Mouse (Mus musculus): Measurements from ENCODE around the gene Zfp2. TPM values are rescaled to one million over a fixed set of nuclear protein-coding genes. Genes with fewer than 3 reads are reported as not detected.
A peak's percentile ranks its signal among the peaks of the same experiment; 100 is the strongest.

The Zfp2 gene
- 37.4 and 40.2 TPM in 2 replicates for polyA plus RNA-seq (2016; fragmentation: Nextera tagmentation; extraction: Ambion mirVana)

GRCm38 (mm10) chr11:50915671-50916320 lies at the start of gene Zfp2:
Zfp2 (minus strand) TSS chr11:50916165.
- Histone ChIP-seq H3K9me3 (peaks cover 23% of the 10 kb centered on the region), H3K27me3 (no peaks in the 10 kb centered on the region), H3K4me3 (peak within 1 kb of the TSS; percentile 83), H3K27ac (replicated peaks) (peak within 1 kb of the TSS; percentile 81), H3K4me2 (replicated peaks) (peak within 1 kb of the TSS; percentile 48), H3K4me1 (peaks cover 3% of the 10 kb centered on the region; the same call in 1 of the 2 replicates), H3K36me3 (peaks cover 33% of the 10 kb centered on the region), H3K9ac (replicated peaks) (peak within 1 kb of the TSS; percentile 92)
- peak; percentile 98 for ATAC-seq (ENCODE audit: low FRiP score, low read depth)
- WGBS = under 1% methylated on average over 47 of the region's 47 CpGs

GRCm38 (mm10) chr11:50964886-50965285 lies 48.9 kb upstream of the Zfp2 start:
- 82% methylated on average over 2 of the region's 2 CpGs for WGBS
- H3K4me2 ChIP-seq (replicated peaks) = no peak overlapping the region
- ATAC-seq (ENCODE audit: low FRiP score, low read depth) = no peak
- no peak overlapping the region for H3K9ac ChIP-seq (replicated peaks)
- no peaks in the 10 kb centered on the region for H3K9me3 ChIP-seq
- H3K27me3 ChIP-seq = no peaks in the 10 kb centered on the region
- no peaks in the 10 kb centered on the region for H3K4me1 ChIP-seq
- no peak overlapping the region for H3K4me3 ChIP-seq
- H3K27ac ChIP-seq (replicated peaks) = no peak overlapping the region
- H3K36me3 ChIP-seq = no peaks in the 10 kb centered on the region

DNA sequence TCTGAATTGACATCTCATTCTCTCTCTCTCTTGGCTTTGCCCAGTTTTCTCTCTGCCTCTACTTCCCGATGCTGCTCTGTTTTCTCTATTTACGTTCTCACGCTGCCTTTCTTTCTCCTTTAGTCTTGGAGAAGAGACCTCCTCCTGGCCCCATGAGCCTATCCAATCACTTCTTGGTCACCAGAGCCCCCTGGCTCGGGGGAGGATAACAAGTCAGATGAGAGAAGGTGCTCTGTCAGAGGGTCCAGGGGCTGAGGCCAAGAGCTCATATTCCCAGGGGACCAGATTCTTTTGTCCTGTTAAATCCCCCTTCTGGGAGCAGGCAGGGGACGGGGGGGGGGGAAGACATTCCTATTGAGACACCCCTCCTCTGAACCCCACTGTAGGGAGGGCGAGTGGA lies 37.7 kb upstream of the Zfp2 start, which contains the start of gene Prop1:
Prop1 (minus strand) TSS at position 101 of the 400 bp plus-strand sequence.
- H3K4me2 ChIP-seq (replicated peaks) = no peak within 1 kb of the TSS
- H3K36me3 ChIP-seq = no peaks in the 10 kb centered on the region
- no peaks in the 10 kb centered on the region for H3K9me3 ChIP-seq
- H3K9ac ChIP-seq (replicated peaks) = no peak within 1 kb of the TSS
- H3K27ac ChIP-seq (replicated peaks) = no peak within 1 kb of the TSS
- H3K27me3 ChIP-seq = no peaks in the 10 kb centered on the region
- ATAC-seq (ENCODE audit: low FRiP score, low read depth) = no peak
- H3K4me1 ChIP-seq = no peaks in the 10 kb centered on the region
- 63% methylated on average over 6 of the region's 6 CpGs for WGBS
- H3K4me3 ChIP-seq = no peak within 1 kb of the TSS

DNA sequence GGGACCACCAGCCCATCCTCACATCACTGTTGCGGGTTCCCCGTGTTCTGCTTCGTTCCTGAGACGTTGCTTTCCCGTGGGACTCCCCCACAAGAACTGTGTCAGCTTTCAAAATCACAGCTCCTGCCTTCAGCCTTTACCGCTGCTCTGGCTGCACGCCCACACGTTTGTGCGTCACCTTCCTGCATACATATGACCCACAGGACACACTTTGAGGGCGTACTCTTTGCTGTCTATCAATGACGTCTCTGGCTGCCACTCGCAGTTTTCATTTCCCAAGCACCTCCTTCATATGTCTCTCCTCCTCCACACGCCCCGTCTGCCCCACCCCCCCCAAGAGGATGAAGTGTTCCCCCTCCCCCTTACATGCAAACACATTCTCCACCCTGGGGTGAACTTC lies 36.3 kb upstream of the Zfp2 start:
- ATAC-seq (ENCODE audit: low FRiP score, low read depth) = no peak
- no peaks in the 10 kb centered on the region for H3K4me1 ChIP-seq
- H3K36me3 ChIP-seq = no peaks in the 10 kb centered on the region
- no peaks in the 10 kb centered on the region for H3K9me3 ChIP-seq
- no peaks in the 10 kb centered on the region for H3K27me3 ChIP-seq
- H3K27ac ChIP-seq (replicated peaks) = no peak overlapping the region
- H3K4me3 ChIP-seq = no peak overlapping the region
- 74% methylated on average over 14 of the region's 14 CpGs for WGBS
- no peak overlapping the region for H3K4me2 ChIP-seq (replicated peaks)
- no peak overlapping the region for H3K9ac ChIP-seq (replicated peaks)

DNA sequence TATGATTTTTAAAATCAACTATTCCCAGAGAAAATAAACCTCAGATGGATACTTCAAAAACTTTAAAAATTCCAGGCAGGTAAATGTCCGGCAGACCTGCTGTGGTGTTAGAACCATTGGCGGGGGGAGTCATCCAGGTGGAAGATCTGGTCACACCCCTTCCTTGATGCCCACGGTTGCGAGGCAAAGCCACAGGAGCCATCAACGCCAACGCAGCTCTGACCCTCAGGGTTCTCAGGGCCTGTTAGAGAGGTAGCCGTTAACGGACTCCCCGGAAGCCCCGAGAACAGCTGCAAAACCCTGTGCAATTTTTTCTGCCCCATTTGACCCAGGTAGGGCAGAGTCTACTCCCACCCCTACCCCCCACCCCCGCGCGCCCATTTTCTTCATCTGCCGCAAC lies 27.5 kb upstream of the Zfp2 start, which contains the start of gene 4933414I15Rik:
4933414I15Rik (minus strand) TSS at position 260 of the 400 bp plus-strand sequence.
- 82% methylated on average over 14 of the region's 14 CpGs for WGBS
- H3K9ac ChIP-seq (replicated peaks) = no peak within 1 kb of the TSS
- H3K4me3 ChIP-seq = no peak within 1 kb of the TSS
- H3K27me3 ChIP-seq = no peaks in the 10 kb centered on the region
- no peaks in the 10 kb centered on the region for H3K4me1 ChIP-seq
- no peaks in the 10 kb centered on the region for H3K36me3 ChIP-seq
- no peak for ATAC-seq (ENCODE audit: low FRiP score, low read depth)
- no peak within 1 kb of the TSS for H3K27ac ChIP-seq (replicated peaks)
- H3K4me2 ChIP-seq (replicated peaks) = no peak within 1 kb of the TSS
- no peaks in the 10 kb centered on the region for H3K9me3 ChIP-seq

DNA sequence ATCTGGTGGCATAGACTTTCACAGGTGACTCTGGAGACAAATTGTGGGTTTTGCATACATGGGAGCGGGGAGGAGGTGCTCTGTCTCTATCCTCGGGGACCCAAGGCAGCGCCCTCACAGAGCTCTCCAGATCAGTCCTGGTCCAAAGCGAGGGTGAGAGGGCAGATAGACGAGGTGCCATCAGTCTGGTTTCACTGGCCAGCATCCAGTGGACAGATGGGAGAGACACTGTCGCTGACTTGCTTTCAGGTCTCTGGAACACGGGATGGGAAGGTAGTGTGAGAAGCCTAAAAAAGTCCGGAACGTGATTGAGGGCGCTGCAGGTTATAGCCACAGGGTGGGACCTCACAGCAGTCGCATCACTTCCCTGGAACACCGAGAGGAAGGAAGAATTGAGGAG lies 26.4 kb upstream of the Zfp2 start:
- Histone ChIP-seq H3K9ac (replicated peaks) (no peak overlapping the region), H3K36me3 (no peaks in the 10 kb centered on the region)
- no peak for ATAC-seq (ENCODE audit: low FRiP score, low read depth)

DNA sequence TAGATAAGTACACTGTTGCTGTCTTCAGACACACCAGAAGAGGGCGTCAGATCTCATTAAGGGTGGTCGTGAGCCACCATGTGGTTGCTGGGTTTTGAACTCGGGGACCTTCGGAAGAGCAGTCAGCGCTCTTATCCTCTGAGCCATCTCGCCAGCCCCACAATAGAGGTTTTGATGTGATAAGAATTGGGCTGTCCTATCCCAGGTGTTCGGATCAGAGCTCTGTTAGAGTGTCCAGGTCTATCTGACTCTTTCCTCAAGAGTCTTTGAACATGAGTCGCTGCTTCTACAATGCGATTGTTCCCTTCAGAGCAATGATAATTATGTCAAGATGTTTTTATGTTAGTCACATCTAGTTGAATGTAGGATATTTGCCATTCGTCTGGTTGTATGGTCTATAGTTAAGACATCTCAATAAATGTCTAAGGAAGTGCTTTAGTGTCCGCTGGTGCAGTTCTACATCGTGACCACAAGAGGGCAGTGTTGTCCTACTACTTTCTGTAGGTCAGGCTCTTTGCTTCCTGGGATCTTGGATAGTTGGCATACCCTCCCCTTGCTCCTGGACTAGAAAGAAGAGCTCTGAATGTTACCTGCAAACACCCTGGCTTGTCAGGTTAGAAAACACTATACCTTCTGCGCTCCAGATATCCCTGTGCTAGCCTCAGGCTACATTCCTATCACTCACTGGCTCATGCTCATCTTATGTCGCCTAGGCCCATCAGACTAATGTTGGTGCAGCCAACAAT lies 23.8 kb upstream of the Zfp2 start:
- no peak overlapping the region for H3K27ac ChIP-seq (replicated peaks)
- no peak overlapping the region for H3K4me3 ChIP-seq
- no peak overlapping the region for H3K9ac ChIP-seq (replicated peaks)
- 34% methylated on average over 14 of the region's 14 CpGs for WGBS
- no peak overlapping the region for H3K4me2 ChIP-seq (replicated peaks)
- H3K36me3 ChIP-seq = no peaks in the 10 kb centered on the region
- no peaks in the 10 kb centered on the region for H3K27me3 ChIP-seq
- no peaks in the 10 kb centered on the region for H3K9me3 ChIP-seq
- ATAC-seq (ENCODE audit: low FRiP score, low read depth) = peak; percentile 27; the same call in 1 of the 2 replicates
- no peaks in the 10 kb centered on the region for H3K4me1 ChIP-seq

More for the DNA sequence above, 26.4 kb upstream of the Zfp2 start:
- H3K9me3 ChIP-seq = no peaks in the 10 kb centered on the region
- no peaks in the 10 kb centered on the region for H3K27me3 ChIP-seq
- H3K4me1 ChIP-seq = no peaks in the 10 kb centered on the region
- WGBS = 79% methylated on average over 12 of the region's 12 CpGs
- H3K27ac ChIP-seq (replicated peaks) = no peak overlapping the region
- no peak overlapping the region for H3K4me3 ChIP-seq
- H3K4me2 ChIP-seq (replicated peaks) = no peak overlapping the region

DNA sequence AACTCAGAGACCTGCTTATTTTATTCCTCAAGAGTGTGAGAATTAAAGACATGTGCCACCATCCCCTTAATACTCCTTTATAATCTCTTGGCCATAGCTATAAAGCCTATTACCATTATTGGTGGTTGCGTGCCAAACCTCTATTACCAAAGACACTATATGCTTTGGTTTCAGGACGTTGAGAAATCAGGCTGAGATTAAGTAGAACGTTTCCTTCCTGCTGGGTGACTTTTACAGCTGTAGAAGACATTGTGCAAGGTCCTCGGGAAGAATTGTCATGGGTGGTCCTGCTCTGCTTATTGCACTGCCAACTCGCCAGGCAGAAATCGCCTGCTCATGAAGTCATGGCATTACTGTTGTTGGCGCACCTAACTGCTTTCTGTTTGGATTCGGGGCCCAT lies 22.5 kb upstream of the Zfp2 start:
- Histone ChIP-seq H3K4me1 (no peaks in the 10 kb centered on the region), H3K4me2 (replicated peaks) (no peak overlapping the region), H3K9ac (replicated peaks) (no peak overlapping the region), H3K9me3 (no peaks in the 10 kb centered on the region), H3K27me3 (no peaks in the 10 kb centered on the region), H3K4me3 (no peak overlapping the region), H3K27ac (replicated peaks) (no peak overlapping the region), H3K36me3 (no peaks in the 10 kb centered on the region)
- no peak for ATAC-seq (ENCODE audit: low FRiP score, low read depth)
- 81% methylated on average over 8 of the region's 8 CpGs for WGBS

DNA sequence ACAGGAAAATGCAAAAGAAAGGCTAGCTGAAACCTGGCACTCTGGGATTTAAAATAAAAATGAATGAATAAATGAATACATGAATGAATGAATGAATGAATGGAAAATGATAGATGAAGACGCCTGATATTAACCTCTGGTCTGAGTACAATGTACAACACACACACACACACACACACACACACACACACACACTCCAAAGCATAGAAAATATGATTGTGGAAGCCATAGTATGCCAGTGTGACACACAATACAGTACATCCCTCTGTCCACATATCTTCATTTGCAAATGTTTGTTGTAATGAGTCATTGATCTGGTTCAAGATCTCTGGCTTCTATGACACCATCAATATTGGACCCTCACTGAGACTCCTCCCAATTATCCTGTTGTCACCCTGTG lies 16.1 kb upstream of the Zfp2 start:
- H3K27ac ChIP-seq (replicated peaks) = peak overlapping the region; percentile 64
- H3K4me2 ChIP-seq (replicated peaks) = peak overlapping the region; percentile 88
- no peak overlapping the region for H3K4me3 ChIP-seq
- no peaks in the 10 kb centered on the region for H3K36me3 ChIP-seq
- H3K4me1 ChIP-seq = peaks cover 13% of the 10 kb centered on the region; the same call in 1 of the 2 replicates
- ATAC-seq (ENCODE audit: low FRiP score, low read depth) = peak; percentile 57
- H3K9me3 ChIP-seq = no peaks in the 10 kb centered on the region
- H3K27me3 ChIP-seq = peaks cover 4% of the 10 kb centered on the region; the same call in 1 of the 2 replicates
- H3K9ac ChIP-seq (replicated peaks) = no peak overlapping the region
- WGBS = 76% methylated on average over 1 of the region's 1 CpGs

DNA sequence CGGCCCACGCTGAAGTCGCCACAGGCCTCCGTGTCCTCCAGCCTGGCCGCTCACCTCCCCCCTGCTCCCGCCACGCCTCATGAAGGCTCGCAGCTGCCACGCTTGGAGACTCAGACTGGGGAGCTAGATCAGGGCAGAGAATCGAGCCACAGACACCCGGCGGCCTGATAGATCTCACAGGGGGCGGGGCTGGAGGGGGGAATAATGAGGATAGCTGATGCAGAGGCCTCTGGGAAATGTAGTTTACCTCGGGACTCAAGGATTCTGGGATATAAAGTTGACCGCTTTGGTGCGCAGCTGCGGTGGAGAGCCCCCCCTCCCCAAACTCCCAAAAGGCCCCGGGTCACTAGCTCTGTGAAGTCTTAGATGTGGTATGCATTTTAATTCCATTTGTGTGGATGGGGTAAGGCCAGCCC lies 15.5 kb upstream of the Zfp2 start, which contains the start of gene Zfp354b:
Zfp354b (minus strand) TSS at position 183 of the 416 bp plus-strand sequence.
- Histone ChIP-seq H3K27me3 (peaks cover 4% of the 10 kb centered on the region; the same call in 1 of the 2 replicates), H3K27ac (replicated peaks) (peak within 1 kb of the TSS; percentile 64), H3K9me3 (no peaks in the 10 kb centered on the region), H3K36me3 (no peaks in the 10 kb centered on the region), H3K4me2 (replicated peaks) (peak within 1 kb of the TSS; percentile 88), H3K4me1 (peaks cover 13% of the 10 kb centered on the region; the same call in 1 of the 2 replicates), H3K9ac (replicated peaks) (peak within 1 kb of the TSS; percentile 70), H3K4me3 (peak within 1 kb of the TSS; percentile 58)
- WGBS = 0% methylated on average over 18 of the region's 18 CpGs
- peak; percentile 95 for ATAC-seq (ENCODE audit: low FRiP score, low read depth)

- Histone ChIP-seq H3K27me3 (peaks cover 4% of the 10 kb centered on the region; the same call in 1 of the 2 replicates), H3K4me2 (replicated peaks) (peak overlapping the region; percentile 88), H3K4me1 (peaks cover 13% of the 10 kb centered on the region; the same call in 1 of the 2 replicates), H3K9me3 (no peaks in the 10 kb centered on the region), H3K4me3 (peak overlapping the region; percentile 58), H3K36me3 (no peaks in the 10 kb centered on the region), H3K27ac (replicated peaks) (peak overlapping the region; percentile 52), H3K9ac (replicated peaks) (peak overlapping the region; percentile 70)
- 4% methylated on average over 16 of the region's 16 CpGs for WGBS
- no peak; the same call in 1 of the 2 replicates for ATAC-seq (ENCODE audit: low FRiP score, low read depth)
Measured at GRCm38 (mm10) chr11:50931021-50931420, 15.1 kb upstream of the Zfp2 start.

Data from midbrain, embryonic 12.5 days (tissue).